Mouse (Mus musculus): ENCODE data around the gene Zpbp. TPM values are rescaled to one million over a fixed set of nuclear protein-coding genes. Genes with fewer than 3 reads are reported as not detected.

Zpbp gene
- polyA plus RNA-seq (2014; fragmentation: Illumina TruSeq; extraction: RNeasy Lipid Tissue Mini Kit (QIAGEN cat#74804); ENCODE audit: low replicate concordance) = 0.26 TPM

GRCm38 (mm10) chr11:11461635-11462560, at the start of gene Zpbp, which contains the start of gene Spata48:
Gene Zpbp (minus strand): TSS chr11:11462408.
Gene Spata48 (plus strand): TSS chr11:11462094.

Other genes starting within 250 kb of the Zpbp start
- not detected for gene Spata48, start 314 bp downstream of the Zpbp start, polyA plus RNA-seq (2014; fragmentation: Illumina TruSeq; extraction: RNeasy Lipid Tissue Mini Kit (QIAGEN cat#74804); ENCODE audit: low replicate concordance)
- gene 4930512M02Rik, start 165.4 kb upstream of the Zpbp start, polyA plus RNA-seq (2014; fragmentation: Illumina TruSeq; extraction: RNeasy Lipid Tissue Mini Kit (QIAGEN cat#74804); ENCODE audit: low replicate concordance) = not detected
- gene Ikzf1, start 222.6 kb upstream of the Zpbp start, polyA plus RNA-seq (2014; fragmentation: Illumina TruSeq; extraction: RNeasy Lipid Tissue Mini Kit (QIAGEN cat#74804); ENCODE audit: low replicate concordance) = 8.9 TPM

Data from small intestine, adult 10 weeks (tissue).